20 mouse cellular contexts compared by ENCODE assay signal in the genomic region with DNA sequence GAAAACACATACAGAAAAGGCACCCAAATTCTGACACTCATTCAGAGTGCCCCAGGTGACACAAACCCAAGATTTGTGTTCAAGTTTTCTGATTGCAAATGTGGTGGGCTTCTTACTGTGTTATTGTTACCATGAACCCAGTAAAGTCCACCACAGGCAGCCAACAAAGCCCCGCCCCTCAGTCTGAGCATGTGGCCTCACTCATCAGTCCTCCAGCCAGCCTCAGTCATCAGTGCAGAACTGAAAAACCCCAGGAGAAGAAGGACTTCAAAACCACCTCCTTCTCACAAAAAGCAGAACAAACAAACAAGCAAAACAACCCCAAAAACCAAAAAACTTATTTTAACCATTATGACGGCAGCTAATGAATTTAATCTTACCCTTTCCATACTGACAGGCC. TPM values are rescaled to one million over a fixed set of nuclear protein-coding genes. Genes with fewer than 3 reads are reported as not detected.
DNase-seq lines count a peak whose midpoint lies in the region; ATAC-seq and TF ChIP-seq lines count a peak whose summit lies in the region.
"Had no signal": no experiment of that assay in that cellular context is flagged by ENCODE, and none has a peak within 500 bp of the region (broad histone marks: within the 10 kb centered on the region; RNA-seq: fewer than 3 reads in every experiment).

No protein-coding gene starts in this region.

- no peak overlapping the region for H3K27ac ChIP-seq in heart, embryonic 10.5 days
- H3K27ac ChIP-seq in midbrain, embryonic 11.5 days (ENCODE audit: low read depth, low read length), result no peak overlapping the region
- H3K27ac ChIP-seq in midbrain, embryonic 16.5 days (ENCODE audit: low read length), result no peak overlapping the region
- H3K27ac ChIP-seq in liver, embryonic 11.5 days (ENCODE audit: low read depth, low read length), result no peak overlapping the region
- H3K27ac ChIP-seq: forebrain, embryonic 10.5 days; forebrain, embryonic 13.5 days; heart, embryonic 15.5 days; hindbrain, embryonic 14.5 days; hindbrain, postnatal 0 days had no signal

- WGBS in heart, embryonic 10.5 days, result 72% methylated on average over 2 of the region's 2 CpGs
- 83% methylated on average over 2 of the region's 2 CpGs for WGBS in midbrain, embryonic 11.5 days
- 85% methylated on average over 2 of the region's 2 CpGs for WGBS in midbrain, embryonic 16.5 days
- 77% methylated on average over 2 of the region's 2 CpGs for WGBS in liver, embryonic 11.5 days

- H3K4me3 ChIP-seq in heart, embryonic 10.5 days, result no peak overlapping the region
- H3K4me3 ChIP-seq in midbrain, embryonic 11.5 days (ENCODE audit: low read depth, low read length), result no peak overlapping the region
- H3K4me3 ChIP-seq in midbrain, embryonic 16.5 days (ENCODE audit: low read depth, low read length), result no peak overlapping the region
- peak overlapping the region; percentile 13 for H3K4me3 ChIP-seq in myocyte
- no peak overlapping the region for H3K4me3 ChIP-seq in liver, embryonic 11.5 days (ENCODE audit: low read depth, low read length)
- H3K4me3 ChIP-seq: forebrain, embryonic 10.5 days; forebrain, embryonic 13.5 days had no signal

- no peak overlapping the region for H3K9ac ChIP-seq in midbrain, embryonic 11.5 days (ENCODE audit: low read length)
- H3K9ac ChIP-seq in midbrain, embryonic 16.5 days (ENCODE audit: low read depth, low read length), result no peak overlapping the region
- H3K9ac ChIP-seq in liver, embryonic 11.5 days (ENCODE audit: low read depth, low read length), result no peak overlapping the region
- H3K9ac ChIP-seq: forebrain, embryonic 13.5 days; heart, embryonic 12.5 days; heart, embryonic 15.5 days; hindbrain, embryonic 14.5 days had no signal

- TF ChIP-seq POLR2A in myocyte (IDR thresholded peaks at IDR 0.05; ENCODE audit: insufficient read length, low read depth), result no peak

- no peaks in the 10 kb centered on the region for H3K79me2 ChIP-seq in myocyte (ENCODE audit: control insufficient read depth, insufficient read depth)

- no peak for ATAC-seq in midbrain, embryonic 11.5 days (ENCODE audit: low FRiP score)
- ATAC-seq in midbrain, embryonic 16.5 days, result no peak
- no peak for ATAC-seq in liver, embryonic 11.5 days (replicated peaks; ENCODE audit: low FRiP score)
- ATAC-seq: hindbrain, postnatal 0 days; Patski had no signal

- H3K27me3 ChIP-seq in heart, embryonic 10.5 days (ENCODE audit: insufficient read depth, poor library complexity, severe bottlenecking), result no peaks in the 10 kb centered on the region
- no peaks in the 10 kb centered on the region for H3K27me3 ChIP-seq in midbrain, embryonic 11.5 days (ENCODE audit: control insufficient read depth, insufficient read depth, low read length)
- no peaks in the 10 kb centered on the region for H3K27me3 ChIP-seq in midbrain, embryonic 16.5 days (ENCODE audit: control insufficient read depth, insufficient read depth, low read depth, low read length)
- no peaks in the 10 kb centered on the region for H3K27me3 ChIP-seq in myocyte (ENCODE audit: control insufficient read depth, insufficient read depth, insufficient read length)
- no peaks in the 10 kb centered on the region for H3K27me3 ChIP-seq in liver, embryonic 11.5 days (replicated peaks; ENCODE audit: control insufficient read depth, insufficient read depth, low read length)
- H3K27me3 ChIP-seq: forebrain, embryonic 13.5 days; heart, embryonic 12.5 days; heart, embryonic 15.5 days had no signal

- no peaks in the 10 kb centered on the region for H3K36me3 ChIP-seq in heart, embryonic 10.5 days
- no peaks in the 10 kb centered on the region for H3K36me3 ChIP-seq in midbrain, embryonic 11.5 days (ENCODE audit: control insufficient read depth, insufficient read depth, low read length)
- no peaks in the 10 kb centered on the region for H3K36me3 ChIP-seq in midbrain, embryonic 16.5 days (ENCODE audit: control insufficient read depth, insufficient read depth, low read length)
- H3K36me3 ChIP-seq in myocyte (ENCODE audit: control insufficient read depth, insufficient read depth), result no peaks in the 10 kb centered on the region
- H3K36me3 ChIP-seq in liver, embryonic 11.5 days (ENCODE audit: control insufficient read depth, insufficient read depth, low read length), result no peaks in the 10 kb centered on the region
- H3K36me3 ChIP-seq: heart, embryonic 12.5 days; heart, embryonic 15.5 days had no signal

- peak; percentile 54 for DNase-seq in heart, adult 11 months
- no peak for DNase-seq in heart, embryonic 10.5 days (ENCODE audit: low spot score)
- DNase-seq in midbrain, embryonic 11.5 days (ENCODE audit: low spot score, missing footprints), result peak; percentile 82
- no peak for DNase-seq in liver, embryonic 11.5 days (ENCODE audit: low spot score)
- DNase-seq: adrenal gland, postnatal 10 days; cerebellum, adult 18-20 months; cerebellum, adult 9-10 months; cerebellum, postnatal 14 days; gastrocnemius, postnatal 10 days; gastrocnemius, postnatal 36 days; heart, postnatal 36 days had no signal

- no peak overlapping the region for H3ac ChIP-seq in myocyte (ENCODE audit: control insufficient read depth, insufficient read length)

- peaks cover 11% of the 10 kb centered on the region for H3K4me1 ChIP-seq in heart, embryonic 10.5 days
- no peaks in the 10 kb centered on the region for H3K4me1 ChIP-seq in midbrain, embryonic 11.5 days (ENCODE audit: control insufficient read depth, insufficient read depth, low read length)
- H3K4me1 ChIP-seq in midbrain, embryonic 16.5 days (ENCODE audit: control insufficient read depth, insufficient read depth, low read length), result 0 out of 2 replicates have a peak, but pooled peaks cover 2% of the 10 kb centered on the region
- H3K4me1 ChIP-seq in liver, embryonic 11.5 days (replicated peaks; ENCODE audit: control insufficient read depth, insufficient read depth, low read length), result no peaks in the 10 kb centered on the region; the same call in 1 of the 2 replicates
- H3K4me1 ChIP-seq: heart, embryonic 15.5 days had no signal

- H3K4me2 ChIP-seq in midbrain, embryonic 11.5 days, result no peak overlapping the region
- no peak overlapping the region for H3K4me2 ChIP-seq in midbrain, embryonic 16.5 days (ENCODE audit: low read length)
- H3K4me2 ChIP-seq in myocyte (ENCODE audit: low read depth), result peak overlapping the region; percentile 81
- no peak overlapping the region for H3K4me2 ChIP-seq in liver, embryonic 11.5 days
- H3K4me2 ChIP-seq: forebrain, embryonic 13.5 days; hindbrain, embryonic 14.5 days had no signal

- H3K9me3 ChIP-seq in heart, embryonic 10.5 days, result no peaks in the 10 kb centered on the region
- H3K9me3 ChIP-seq in midbrain, embryonic 11.5 days (ENCODE audit: control insufficient read depth, low read length), result no peaks in the 10 kb centered on the region
- no peaks in the 10 kb centered on the region for H3K9me3 ChIP-seq in midbrain, embryonic 16.5 days (replicated peaks; ENCODE audit: control insufficient read depth, low read length, poor library complexity, severe bottlenecking)
- no peaks in the 10 kb centered on the region for H3K9me3 ChIP-seq in liver, embryonic 11.5 days (ENCODE audit: control insufficient read depth, low read length)
- H3K9me3 ChIP-seq: forebrain, embryonic 10.5 days; forebrain, embryonic 13.5 days; heart, embryonic 12.5 days; heart, embryonic 15.5 days had no signal

TF ChIP-seq in myocyte, 11 proteins besides CTCF, POLR2A, EP300 and RAD21:
- TF ChIP-seq CEBPB (IDR thresholded peaks at IDR 0.05; ENCODE audit: insufficient read depth, poor library complexity, severe bottlenecking) (no peak), MYOD1 (IDR thresholded peaks at IDR 0.05; ENCODE audit: control insufficient read depth in 1 of 3, insufficient read length in 2 of 3, low read depth in 2 of 3) (no peak), REST (IDR thresholded peaks at IDR 0.05; ENCODE audit: insufficient read depth, insufficient read length) (no peak), USF1 (IDR thresholded peaks at IDR 0.05; ENCODE audit: low read depth) (peak; percentile 45), TCF12 (IDR thresholded peaks at IDR 0.05; ENCODE audit: insufficient read depth, poor library complexity, severe bottlenecking) (no peak)

RNA-seq across cellular contexts. Expression of a gene that starts 18.5 kb away (rescaled TPM):
- 17.0 and 27.5 TPM in 2 replicates for polyA plus RNA-seq in heart, embryonic 10.5 days (2016; fragmentation: Nextera tagmentation; extraction: Ambion mirVana)
- polyA plus RNA-seq in midbrain, embryonic 11.5 days (2014; fragmentation: Nextera tagmentation; extraction: Ambion mirVana), result 12.7 and 14.6 TPM in 2 replicates
- 27.9 and 33.4 TPM in 2 replicates for polyA plus RNA-seq in midbrain, embryonic 16.5 days (2015; fragmentation: Nextera tagmentation; extraction: Ambion mirVana)
- polyA plus RNA-seq in myocyte (2012; fragmentation: generic; extraction: Trizol), result 0.44 TPM
- 0.55 and 0.96 TPM in 2 replicates for polyA plus RNA-seq in liver, embryonic 11.5 days (2014; fragmentation: Nextera tagmentation; extraction: Ambion mirVana)

Comparison
In these comparisons a context has a peak if more than half of its experiments do, and no peak if none do; other contexts are left out.
1. DNase-seq: peak in heart, adult 11 months (single experiment) and midbrain, embryonic 11.5 days (single experiment); none in heart, embryonic 10.5 days (single experiment) and liver, embryonic 11.5 days (single experiment).